Mouse (Mus musculus): ENCODE results near the gene Ccnl1.
A peak's percentile ranks its signal among the peaks of the same experiment; 100 is the strongest.

GRCm38 (mm10) chr3:66004220-66004951 is 46.3 kb upstream of the Ccnl1 start:
- TF ChIP-seq POLR2A (IDR thresholded peaks at IDR 0.05; ENCODE audit: control insufficient read depth in 1 of 2, insufficient read depth in 1 of 2, low read depth in 1 of 2, low read length in 2 of 2, poor library complexity in 1 of 2) (no peak), BHLHE40 (IDR thresholded peaks at IDR 0.05; ENCODE audit: borderline replicate concordance, low read depth, low read length) (no peak), CTCF (IDR thresholded peaks at IDR 0.05 in 2 of 3, conservative IDR thresholded peaks at IDR 0.05 in 1 of 3; ENCODE audit: control insufficient read depth in 1 of 3, insufficient read depth in 1 of 3, low read depth in 2 of 3, low read length in 3 of 3, poor library complexity in 1 of 3, severe bottlenecking in 1 of 3) (peak in 2 of 3 experiments; percentile 2 to 44; a peak in 2 of 6 replicates), MEF2A (IDR thresholded peaks at IDR 0.05; ENCODE audit: extremely low read depth, insufficient replicate concordance, low read depth, low read length, poor library complexity, severe bottlenecking) (no peak), ZKSCAN1 (IDR thresholded peaks at IDR 0.05; ENCODE audit: low read depth, low read length) (no peak), USF1 (IDR thresholded peaks at IDR 0.05; ENCODE audit: low read depth, low read length) (no peak), MXI1 (IDR thresholded peaks at IDR 0.05; ENCODE audit: low read depth, low read length) (no peak), RAD21 (IDR thresholded peaks at IDR 0.05; ENCODE audit: low read depth, low read length) (peak; percentile 68), TAL1 (IDR thresholded peaks at IDR 0.05; ENCODE audit: low read length) (no peak), EP300 (IDR thresholded peaks at IDR 0.05; ENCODE audit: low read depth in 1 of 2, low read length in 2 of 2) (no peak)
